23 mouse cellular contexts compared by ENCODE assay signal in the genomic region with DNA sequence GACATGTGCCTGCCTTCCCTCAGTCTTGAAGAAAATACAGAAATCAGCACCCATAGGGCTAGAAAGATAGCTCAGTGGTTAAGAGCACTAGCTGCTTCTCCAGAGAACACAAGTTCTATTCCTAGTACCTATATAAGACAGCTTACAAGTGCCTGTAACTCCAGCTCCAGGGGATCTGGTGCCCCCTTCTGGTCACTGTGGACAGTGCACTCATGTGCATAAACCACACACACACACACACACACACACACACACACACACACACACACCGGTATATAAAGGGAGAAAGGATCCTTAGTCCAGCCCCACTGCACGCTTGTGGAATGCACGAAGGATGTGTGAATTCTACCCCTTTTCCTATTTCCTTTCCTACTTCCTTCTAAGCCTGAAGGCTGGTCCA. TPM values are rescaled to one million over a fixed set of nuclear protein-coding genes. Genes with fewer than 3 reads are reported as not detected.
A peak's percentile ranks its signal among the peaks of the same experiment; 100 is the strongest.
DNase-seq lines count a peak whose midpoint lies in the region; ATAC-seq and TF ChIP-seq lines count a peak whose summit lies in the region.
"Had no signal": no experiment of that assay in that cellular context is flagged by ENCODE, and none has a peak within 500 bp of the region (broad histone marks: within the 10 kb centered on the region; RNA-seq: fewer than 3 reads in every experiment).

No protein-coding gene starts in this region.

- no peak overlapping the region for H3K27ac ChIP-seq in hindbrain, postnatal 0 days
- H3K27ac ChIP-seq in hindbrain, embryonic 14.5 days: no peak overlapping the region
- H3K27ac ChIP-seq in liver, postnatal 0 days (ENCODE audit: low read depth): no peak overlapping the region
- H3K27ac ChIP-seq in liver, embryonic 12.5 days: no peak overlapping the region
- H3K27ac ChIP-seq: forebrain, embryonic 10.5 days; limb, embryonic 15.5 days; neural tube, embryonic 15.5 days had no signal

- H3K9ac ChIP-seq in hindbrain, postnatal 0 days (replicated peaks; ENCODE audit: low read length): no peak overlapping the region
- H3K9ac ChIP-seq in hindbrain, embryonic 14.5 days: no peak overlapping the region
- H3K9ac ChIP-seq in liver, postnatal 0 days (replicated peaks): no peak overlapping the region
- H3K9ac ChIP-seq in liver, embryonic 12.5 days: no peak overlapping the region
- H3K9ac ChIP-seq: forebrain, postnatal 0 days; limb, embryonic 15.5 days; neural tube, embryonic 15.5 days had no signal

- H3K4me2 ChIP-seq in hindbrain, postnatal 0 days (ENCODE audit: low read depth, low read length): no peak overlapping the region
- no peak overlapping the region for H3K4me2 ChIP-seq in hindbrain, embryonic 14.5 days (replicated peaks)
- H3K4me2 ChIP-seq in liver, postnatal 0 days (ENCODE audit: low read depth, low read length): no peak overlapping the region
- H3K4me2 ChIP-seq in liver, embryonic 12.5 days: no peak overlapping the region
- H3K4me2 ChIP-seq: limb, embryonic 15.5 days; neural tube, embryonic 15.5 days had no signal

- TF ChIP-seq CTCF in hindbrain, postnatal 0 days (IDR thresholded peaks at IDR 0.05; ENCODE audit: low read depth): peak; percentile 39
- peak; percentile 46 for TF ChIP-seq CTCF in liver, postnatal 0 days (IDR thresholded peaks at IDR 0.05; ENCODE audit: low read depth)

- H3K4me3 ChIP-seq in hindbrain, postnatal 0 days (ENCODE audit: low read length): no peak overlapping the region
- H3K4me3 ChIP-seq in hindbrain, embryonic 14.5 days (replicated peaks; ENCODE audit: low read length): no peak overlapping the region
- H3K4me3 ChIP-seq in liver, postnatal 0 days (ENCODE audit: low read depth, low read length): no peak overlapping the region
- H3K4me3 ChIP-seq in liver, embryonic 12.5 days: no peak overlapping the region
- H3K4me3 ChIP-seq: forebrain, embryonic 10.5 days; hindbrain, embryonic 10.5 days; limb, embryonic 15.5 days; megakaryocyte, embryonic 14.5 days; neural tube, embryonic 15.5 days had no signal

- no peaks in the 10 kb centered on the region for H3K4me1 ChIP-seq in hindbrain, postnatal 0 days (ENCODE audit: insufficient read depth, low read length)
- H3K4me1 ChIP-seq in hindbrain, embryonic 14.5 days (replicated peaks; ENCODE audit: control insufficient read depth, insufficient read depth, low read length): 0 out of 2 replicates have a peak, but pooled peaks cover 4% of the 10 kb centered on the region
- peaks cover 6% of the 10 kb centered on the region for H3K4me1 ChIP-seq in liver, postnatal 0 days (ENCODE audit: insufficient read depth)
- H3K4me1 ChIP-seq in liver, embryonic 12.5 days: peaks cover 9% of the 10 kb centered on the region; the same call in 1 of the 2 replicates
- H3K4me1 ChIP-seq: neural tube, embryonic 15.5 days had no signal

- TF ChIP-seq EP300 in liver, postnatal 0 days (IDR thresholded peaks at IDR 0.05; ENCODE audit: low read depth): no peak

- DNase-seq in hindbrain, postnatal 0 days (ENCODE audit: low spot score): no peak
- DNase-seq in hindbrain, embryonic 14.5 days (ENCODE audit: low spot score): no peak
- DNase-seq in liver, postnatal 0 days: no peak
- DNase-seq in ES-CJ7 (ENCODE audit: low read depth, low spot score): peak; percentile 61
- peak; percentile 15 for DNase-seq in induced T-regulatory cell, adult 2 months (ENCODE audit: low read depth)
- DNase-seq in right cerebral cortex, postnatal 36 days (ENCODE audit: low spot score in 2 of 2): no peak
- DNase-seq: adrenal gland, postnatal 25 days; cerebellum, adult 18-20 months; cerebellum, postnatal 36 days; forebrain, postnatal 0 days; gastrocnemius, postnatal 36 days; layer of hippocampus, postnatal 36 days; midbrain, embryonic 14.5 days; right cerebral cortex, postnatal 25 days; thymus, postnatal 25 days had no signal

- WGBS in hindbrain, postnatal 0 days: 95% methylated on average over 3 of the region's 3 CpGs
- WGBS in hindbrain, embryonic 14.5 days: 83% methylated on average over 3 of the region's 3 CpGs
- 84% methylated on average over 3 of the region's 3 CpGs for WGBS in liver, postnatal 0 days (ENCODE audit: insufficient replicate concordance)
- WGBS in liver, embryonic 12.5 days (ENCODE audit: insufficient replicate concordance): 75% methylated on average over 3 of the region's 3 CpGs

- no peaks in the 10 kb centered on the region for H3K9me3 ChIP-seq in hindbrain, postnatal 0 days (ENCODE audit: low read length)
- no peaks in the 10 kb centered on the region for H3K9me3 ChIP-seq in hindbrain, embryonic 14.5 days (ENCODE audit: control insufficient read depth, low read length)
- H3K9me3 ChIP-seq in liver, postnatal 0 days (ENCODE audit: low read length): no peaks in the 10 kb centered on the region; the same call in 1 of the 2 replicates
- peaks cover 5% of the 10 kb centered on the region; the same call in 1 of the 2 replicates for H3K9me3 ChIP-seq in liver, embryonic 12.5 days (replicated peaks)
- H3K9me3 ChIP-seq: hindbrain, embryonic 10.5 days; limb, embryonic 15.5 days; neural tube, embryonic 15.5 days had no signal

- ATAC-seq in hindbrain, postnatal 0 days: no peak
- no peak for ATAC-seq in hindbrain, embryonic 14.5 days (ENCODE audit: low FRiP score)
- no peak for ATAC-seq in liver, postnatal 0 days
- ATAC-seq in liver, embryonic 12.5 days: no peak
- ATAC-seq: forebrain, postnatal 0 days; inflammation-experienced regulatory T-cells, adult 6 months; Patski had no signal

- H3K36me3 ChIP-seq in hindbrain, postnatal 0 days (ENCODE audit: insufficient read depth, low read length): no peaks in the 10 kb centered on the region
- H3K36me3 ChIP-seq in hindbrain, embryonic 14.5 days (replicated peaks; ENCODE audit: control insufficient read depth, insufficient read depth): no peaks in the 10 kb centered on the region
- H3K36me3 ChIP-seq in liver, postnatal 0 days (replicated peaks; ENCODE audit: insufficient read depth, low read length): no peaks in the 10 kb centered on the region
- no peaks in the 10 kb centered on the region for H3K36me3 ChIP-seq in liver, embryonic 12.5 days
- H3K36me3 ChIP-seq: forebrain, embryonic 10.5 days; hindbrain, embryonic 10.5 days; limb, embryonic 15.5 days; neural tube, embryonic 15.5 days had no signal

- H3K27me3 ChIP-seq in hindbrain, postnatal 0 days (ENCODE audit: insufficient read depth, low read length): no peaks in the 10 kb centered on the region
- no peaks in the 10 kb centered on the region for H3K27me3 ChIP-seq in hindbrain, embryonic 14.5 days (ENCODE audit: control insufficient read depth, insufficient read depth, low read length)
- H3K27me3 ChIP-seq in liver, postnatal 0 days (ENCODE audit: insufficient read depth, low read length): no peaks in the 10 kb centered on the region
- peaks cover 6% of the 10 kb centered on the region; the same call in 1 of the 2 replicates for H3K27me3 ChIP-seq in liver, embryonic 12.5 days (replicated peaks)
- H3K27me3 ChIP-seq: limb, embryonic 15.5 days; neural tube, embryonic 15.5 days; Patski had no signal

RNA-seq across cellular contexts. Expression of a gene that starts 15.0 kb away (rescaled TPM):
- total RNA-seq in hindbrain, postnatal 0 days (2014; rRNA removed): 6.1 and 9.1 TPM in 2 replicates
- 7.1 and 8.0 TPM in 2 replicates for polyA plus RNA-seq in hindbrain, postnatal 0 days (2015; fragmentation: Nextera tagmentation; extraction: Ambion mirVana)
- 14.6 and 15.6 TPM in 2 replicates for polyA plus RNA-seq in hindbrain, embryonic 14.5 days (2014; fragmentation: Nextera tagmentation; extraction: Ambion mirVana)
- polyA plus RNA-seq in liver, postnatal 0 days (2015; fragmentation: Nextera tagmentation; extraction: Ambion mirVana): 5.5 and 6.3 TPM in 2 replicates
- 0.69 and 0.81 TPM in 2 replicates for polyA plus RNA-seq in liver, embryonic 12.5 days (2016; fragmentation: Nextera tagmentation; extraction: Ambion mirVana)
- polyA plus RNA-seq: inflammation-experienced regulatory T-cells, adult 6 months had no signal

RNA-seq across cellular contexts. Expression of a gene that starts 28.4 kb away (rescaled TPM):
- 8.5 and 10.4 TPM in 2 replicates for total RNA-seq in hindbrain, postnatal 0 days (2014; rRNA removed)
- polyA plus RNA-seq in hindbrain, postnatal 0 days (2015; fragmentation: Nextera tagmentation; extraction: Ambion mirVana): 3.7 and 4.6 TPM in 2 replicates
- 3.2 TPM in 2 replicates for polyA plus RNA-seq in hindbrain, embryonic 14.5 days (2014; fragmentation: Nextera tagmentation; extraction: Ambion mirVana)
- polyA plus RNA-seq in liver, postnatal 0 days (2015; fragmentation: Nextera tagmentation; extraction: Ambion mirVana): 0.11 and 0.14 TPM in 2 replicates
- polyA plus RNA-seq in liver, embryonic 12.5 days (2016; fragmentation: Nextera tagmentation; extraction: Ambion mirVana): 0.10 and 0.11 TPM in 2 replicates
- total RNA-seq: gastrocnemius, postnatal 36 days had no signal
- polyA plus RNA-seq: inflammation-experienced regulatory T-cells, adult 6 months had no signal

Comparison
In these comparisons a context has a peak if more than half of its experiments do, and no peak if none do; other contexts are left out.
1. DNase-seq: peak in ES-CJ7 (single experiment) and induced T-regulatory cell, adult 2 months (single experiment); none in hindbrain, postnatal 0 days (single experiment), hindbrain, embryonic 14.5 days (single experiment), liver, postnatal 0 days (single experiment) and right cerebral cortex, postnatal 36 days (0 of 2).